Mouse (Mus musculus) heart, adult 2 months (tissue): Measurements from ENCODE around the gene Eno2.

Experiments used
- CTCF ChIP-seq: fragments of 200-600 bp; IDR thresholded peaks from 2 replicates; pipeline ENCODE4 v1.8.1; 2022; ENCODE audit warnings: antibody characterized with exemption, mild to moderate bottlenecking, moderate library complexity
- EP300 ChIP-seq: fragments of 200-500 bp; IDR thresholded peaks from 2 replicates; pipeline ENCODE4 v1.6.1; 2011; ENCODE audit warnings: low read depth, low read length, control low read depth; ENCODE audit not compliant: insufficient read depth
- POLR2A ChIP-seq: fragments of 200-500 bp; IDR thresholded peaks from 2 replicates; pipeline ENCODE4 v1.6.1; 2011; ENCODE audit warnings: mild to moderate bottlenecking, low read depth, low read length, control low read depth; ENCODE audit not compliant: insufficient read depth

GRCm38 (mm10) chr6:124768704-124769044 is 799 bp downstream of the Eno2 start:
- TF ChIP-seq CTCF, result no peak
- no peak for TF ChIP-seq POLR2A
- TF ChIP-seq EP300, result no peak
